In the genomic region with DNA sequence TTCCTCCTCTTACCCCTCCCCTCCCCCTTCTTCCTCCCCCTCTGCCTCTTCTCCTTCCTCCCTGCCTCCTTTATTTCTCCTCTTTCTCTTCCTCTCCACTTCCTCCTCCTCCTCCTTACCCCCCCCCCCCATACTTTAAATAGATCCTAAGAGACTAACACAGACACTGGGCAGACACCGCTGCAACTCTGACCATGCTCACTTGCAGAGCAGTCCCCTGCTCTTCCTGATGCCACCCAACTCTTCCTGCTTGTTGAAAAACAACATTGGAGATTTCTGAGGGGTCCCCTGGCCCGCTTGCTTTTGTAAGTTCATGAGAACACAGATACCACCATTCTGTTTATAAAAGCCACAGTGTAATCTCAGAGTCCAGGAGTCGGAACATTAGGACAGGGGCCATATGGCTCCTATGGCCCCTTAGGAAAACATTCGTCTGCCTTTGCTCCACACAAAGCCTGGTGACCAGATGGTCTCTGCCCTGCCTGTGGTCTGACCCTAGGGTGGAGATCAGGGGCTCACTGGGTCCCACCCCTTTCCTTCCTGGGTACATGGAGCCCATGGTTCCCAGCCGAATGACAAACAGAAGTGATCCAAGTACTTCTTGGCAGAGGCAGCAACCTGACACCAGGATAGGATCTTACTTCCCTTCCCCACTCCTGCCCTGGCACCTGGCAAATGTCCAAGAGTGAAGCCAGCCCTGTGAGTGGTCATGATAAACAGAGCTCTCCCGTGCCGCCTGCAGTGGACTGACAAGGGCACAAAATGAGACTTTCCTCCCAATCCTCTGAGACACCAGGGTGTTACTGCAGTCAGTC, we compare ENCODE assay signal across 8 mouse cellular contexts.
DNase-seq lines count a peak whose midpoint lies in the region; ATAC-seq lines count a peak whose summit lies in the region.

No protein-coding gene starts in this region.

- no peaks in the 10 kb centered on the region for H3K36me3 ChIP-seq in intestine, embryonic 14.5 days (ENCODE audit: control insufficient read depth, insufficient read depth, low read length)
- no peaks in the 10 kb centered on the region for H3K36me3 ChIP-seq in liver, embryonic 16.5 days (ENCODE audit: control insufficient read depth, insufficient read depth)
- no peaks in the 10 kb centered on the region for H3K36me3 ChIP-seq in neural tube, embryonic 13.5 days

- peak overlapping the region; percentile 76 for H3K27ac ChIP-seq in intestine, embryonic 14.5 days (ENCODE audit: low read depth)
- peak overlapping the region; percentile 15; the same call in 1 of the 2 replicates for H3K27ac ChIP-seq in liver, embryonic 16.5 days (ENCODE audit: low read length)
- H3K27ac ChIP-seq in neural tube, embryonic 13.5 days (replicated peaks) = peak overlapping the region; percentile 35; the same call in 1 of the 2 replicates

- H3K4me1 ChIP-seq in intestine, embryonic 14.5 days (replicated peaks; ENCODE audit: control insufficient read depth, insufficient read depth, low read length) = peaks cover 25% of the 10 kb centered on the region
- peaks cover 4% of the 10 kb centered on the region for H3K4me1 ChIP-seq in liver, embryonic 16.5 days (ENCODE audit: control insufficient read depth, low read depth, low read length)
- peaks cover 13% of the 10 kb centered on the region for H3K4me1 ChIP-seq in neural tube, embryonic 13.5 days (replicated peaks)

- 8% methylated on average over 7 of the region's 7 CpGs for WGBS in intestine, embryonic 14.5 days
- 7% methylated on average over 7 of the region's 7 CpGs for WGBS in liver, embryonic 16.5 days (ENCODE audit: insufficient replicate concordance)
- WGBS in neural tube, embryonic 13.5 days = 25% methylated on average over 7 of the region's 7 CpGs

- peak overlapping the region; percentile 18; the same call in 1 of the 2 replicates for H3K4me2 ChIP-seq in intestine, embryonic 14.5 days (ENCODE audit: low read length)
- H3K4me2 ChIP-seq in liver, embryonic 16.5 days (ENCODE audit: low read depth, low read length) = no peak overlapping the region
- no peak overlapping the region for H3K4me2 ChIP-seq in neural tube, embryonic 13.5 days

- no peaks in the 10 kb centered on the region for H3K27me3 ChIP-seq in intestine, embryonic 14.5 days (replicated peaks; ENCODE audit: control insufficient read depth, insufficient read depth, low read length)
- no peaks in the 10 kb centered on the region for H3K27me3 ChIP-seq in liver, embryonic 16.5 days (ENCODE audit: control insufficient read depth, insufficient read depth, low read depth, low read length)
- no peaks in the 10 kb centered on the region for H3K27me3 ChIP-seq in neural tube, embryonic 13.5 days

- DNase-seq in Muller cell, postnatal 12 days (ENCODE audit: inconsistent ontology term) = peak; percentile 58
- peak; percentile 68 for DNase-seq in cerebellum, adult 11-12 months
- peak; percentile 38 for DNase-seq in gastrocnemius, postnatal 25 days
- DNase-seq in intestine, embryonic 14.5 days (ENCODE audit: low spot score) = peak; percentile 73
- DNase-seq in layer of hippocampus, adult 18-20 months (ENCODE audit: low spot score in 2 of 2) = no peak
- no peak for DNase-seq in right cerebral cortex, postnatal 25 days

- no peaks in the 10 kb centered on the region for H3K9me3 ChIP-seq in intestine, embryonic 14.5 days (ENCODE audit: control insufficient read depth, low read length)
- H3K9me3 ChIP-seq in liver, embryonic 16.5 days (replicated peaks; ENCODE audit: control insufficient read depth, low read length) = no peaks in the 10 kb centered on the region
- H3K9me3 ChIP-seq in neural tube, embryonic 13.5 days = no peaks in the 10 kb centered on the region

- no peak for ATAC-seq in intestine, embryonic 14.5 days (replicated peaks; ENCODE audit: low FRiP score, low TSS enrichment, low read depth)
- ATAC-seq in liver, embryonic 16.5 days (ENCODE audit: low read depth) = peak; percentile 40
- ATAC-seq in neural tube, embryonic 13.5 days (ENCODE audit: low read depth) = no peak

- no peak overlapping the region for H3K9ac ChIP-seq in intestine, embryonic 14.5 days (ENCODE audit: low read length)
- H3K9ac ChIP-seq in liver, embryonic 16.5 days (ENCODE audit: low read depth, low read length) = no peak overlapping the region
- no peak overlapping the region for H3K9ac ChIP-seq in neural tube, embryonic 13.5 days

- H3K4me3 ChIP-seq in intestine, embryonic 14.5 days (ENCODE audit: low read depth, low read length) = no peak overlapping the region
- H3K4me3 ChIP-seq in liver, embryonic 16.5 days (ENCODE audit: low read depth, low read length) = no peak overlapping the region
- H3K4me3 ChIP-seq in neural tube, embryonic 13.5 days = no peak overlapping the region

Comparison
In these comparisons a context has a peak if more than half of its experiments do, and no peak if none do; other contexts are left out.
1. DNase-seq: peak in Muller cell, postnatal 12 days (single experiment), cerebellum, adult 11-12 months (single experiment), gastrocnemius, postnatal 25 days (single experiment) and intestine, embryonic 14.5 days (single experiment); none in layer of hippocampus, adult 18-20 months (0 of 2) and right cerebral cortex, postnatal 25 days (single experiment).
2. H3K27ac ChIP-seq: peak in every context shown above with its lines; median percentile 76 in intestine, embryonic 14.5 days; 35 in neural tube, embryonic 13.5 days; 15 in liver, embryonic 16.5 days.